Mouse (Mus musculus) heart, adult 2 months (tissue): ENCODE measurements around the gene Wnk4. TPM values are rescaled to one million over a fixed set of nuclear protein-coding genes. Genes with fewer than 3 reads are reported as not detected.
A peak's percentile ranks its signal among the peaks of the same experiment; 100 is the strongest.

Source experiments
- DNase-seq, 2 experiments: peaks; one replicate each; pipeline ENCODE4 v3.0.0; 2021
- H3K27ac ChIP-seq: fragments of 200-600 bp; 2 replicates; pipeline ENCODE4 v1.8.1; 2022
- H3K27me3 ChIP-seq: fragments of 200-500 bp; 2 replicates; pipeline ENCODE4 v1.6.1; 2012; ENCODE audit warnings: mild to moderate bottlenecking, low read length, inconsistent platforms, mixed read lengths; ENCODE audit not compliant: control insufficient read depth, insufficient read depth
- H3K36me3 ChIP-seq: fragments of 200-500 bp; 2 replicates; pipeline ENCODE4 v1.6.1; 2012; ENCODE audit warnings: low read length, inconsistent platforms; ENCODE audit not compliant: control insufficient read depth, insufficient read depth
- H3K4me1 ChIP-seq: fragments of 200-500 bp; 2 replicates; pipeline ENCODE4 v1.6.1; 2011; ENCODE audit warnings: low read length; ENCODE audit not compliant: control insufficient read depth, insufficient read depth
- H3K4me3 ChIP-seq: fragments of 200-600 bp; 2 replicates; pipeline ENCODE4 v1.8.1; 2022
- H3K79me2 ChIP-seq: fragments of 200-500 bp; replicated peaks from 2 replicates; pipeline ENCODE4 v1.6.1; 2012; ENCODE audit warnings: mild to moderate bottlenecking, inconsistent platforms, low read length, moderate library complexity, mixed read lengths; ENCODE audit not compliant: control insufficient read depth, insufficient read depth
- H3K9ac ChIP-seq: fragments of 200-500 bp; 2 replicates; pipeline ENCODE4 v1.6.1; 2012; ENCODE audit warnings: low read depth, mild to moderate bottlenecking, control low read depth, inconsistent platforms, low read length, mixed read lengths
- CTCF ChIP-seq: fragments of 200-600 bp; IDR thresholded peaks from 2 replicates; pipeline ENCODE4 v1.8.1; 2022; ENCODE audit warnings: antibody characterized with exemption, mild to moderate bottlenecking, moderate library complexity
- EP300 ChIP-seq: fragments of 200-500 bp; IDR thresholded peaks from 2 replicates; pipeline ENCODE4 v1.6.1; 2011; ENCODE audit warnings: low read depth, low read length, control low read depth; ENCODE audit not compliant: insufficient read depth
- POLR2A ChIP-seq: fragments of 200-500 bp; IDR thresholded peaks from 2 replicates; pipeline ENCODE4 v1.6.1; 2011; ENCODE audit warnings: mild to moderate bottlenecking, low read depth, low read length, control low read depth; ENCODE audit not compliant: insufficient read depth
- WGBS: fragments of 180-500 bp; shearing (Covaris S2); methylation state at CpG from one replicate; pipeline ENCODE4 v1.1.7; 2018; 5-methylcytosine and 5-hydroxymethylcytosine counted together
- intact Hi-C: fragments of 180-260 bp; cut with DNase I; formaldehyde crosslinking; loops from one replicate; pipeline ENCODE4 v1.15.1; 2025
- long read RNA-seq: library from polyadenylated mRNA; stranded (forward); transcript quantifications from one replicate; pipeline ENCODE4 v2.0.0, GENCODE M21; 2021
- polyA plus RNA-seq: library from polyadenylated mRNA; depleted of rRNA; stranded (reverse); fragments of >200 nt; gene quantifications from 2 replicates; pipeline ENCODE4 v1.2.3, GENCODE M21; 2012; rRNA removed
- total RNA-seq, 2 experiments: library from RNA; stranded (reverse); gene quantifications; 2 replicates each; pipeline ENCODE4 v1.2.3; 2021

The Wnk4 gene
- total RNA-seq (10 to 100 TPM in 1 of 2 experiments, 1 to 10 TPM in 1; 9.2 to 12.6 TPM), polyA plus RNA-seq (12.1 and 13.9 TPM in 2 replicates)
- long read RNA-seq, partial matches to known transcripts = 2 of 3 reads
- long read RNA-seq, other reads (novel, unspliced or antisense) = 1 of 3 reads

GRCm38 (mm10) chr11:101259948-101260825, at the start of gene Wnk4:
Gene Wnk4, plus strand, starts transcription at chr11:101260567.
- Histone ChIP-seq H3K4me1 (peaks cover 11% of the 10 kb centered on the region), H3K36me3 (peaks cover 5% of the 10 kb centered on the region), H3K79me2 (no peaks in the 10 kb centered on the region), H3K9ac (peak within 1 kb of the TSS; percentile 89), H3K27me3 (no peaks in the 10 kb centered on the region; the same call in 1 of the 2 replicates), H3K4me3 (peak within 1 kb of the TSS; percentile 78), H3K27ac (peak within 1 kb of the TSS; percentile 86)
- peak; percentile 11; the same call in 1 of the 2 replicates for TF ChIP-seq EP300
- peak; percentile 79 for TF ChIP-seq POLR2A
- TF ChIP-seq CTCF = no peak
- WGBS = 2% methylated on average over 43 of the region's 43 CpGs
- peak; percentile 77 to 79 for DNase-seq
- intact Hi-C loops = no loop called here

DNA sequence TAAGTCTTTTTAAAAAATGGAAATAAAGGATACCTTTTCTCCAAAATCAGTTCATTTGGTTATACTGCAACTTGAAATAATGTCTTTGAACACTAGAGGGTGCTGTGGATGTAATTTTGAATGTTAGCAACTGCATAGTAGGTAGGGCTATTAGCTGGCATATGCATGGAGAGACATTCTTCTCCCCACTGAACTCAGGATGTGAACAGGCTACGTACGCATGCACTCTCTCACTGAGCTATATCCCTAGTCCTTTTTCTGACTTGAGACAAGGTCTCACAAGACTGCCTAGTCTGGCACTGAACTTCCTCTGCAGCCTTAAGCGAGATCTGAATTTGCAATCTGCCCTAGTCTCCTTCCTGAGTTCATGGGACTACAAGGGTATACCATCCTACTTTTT, 48.4 kb upstream of the Wnk4 start:
- no peak overlapping the region for H3K9ac ChIP-seq
- no peak overlapping the region for H3K4me3 ChIP-seq
- 26% methylated on average over 3 of the region's 3 CpGs for WGBS
- H3K79me2 ChIP-seq = no peaks in the 10 kb centered on the region
- peaks cover 4% of the 10 kb centered on the region for H3K36me3 ChIP-seq
- no peak overlapping the region; the same call in 1 of the 2 replicates for H3K27ac ChIP-seq
- intact Hi-C loops = loop anchor here (1.0 to 5.0 kb wide), 3 partner anchors 36 to 185 kb away; partner anchors contain the start of gene Becn1
- TF ChIP-seq CTCF = peak; percentile 87
- peak; percentile 40; the same call in 1 of the 2 replicates for TF ChIP-seq POLR2A
- TF ChIP-seq EP300 = no peak
- no peaks in the 10 kb centered on the region for H3K27me3 ChIP-seq
- peak in 1 of 2 experiments; percentile 32 for DNase-seq
- 0 out of 2 replicates have a peak, but pooled peaks cover 2% of the 10 kb centered on the region for H3K4me1 ChIP-seq

- H3K9ac ChIP-seq = no peak overlapping the region
- 93% methylated on average over 5 of the region's 5 CpGs for WGBS
- 0 out of 2 replicates have a peak, but pooled peaks cover 1% of the 10 kb centered on the region for H3K79me2 ChIP-seq
- TF ChIP-seq CTCF (no peak), POLR2A (no peak), EP300 (no peak)
- no peaks in the 10 kb centered on the region for H3K27me3 ChIP-seq
- no peak for DNase-seq
- H3K4me3 ChIP-seq = no peak overlapping the region
- no peak overlapping the region for H3K27ac ChIP-seq
- peaks cover 4% of the 10 kb centered on the region for H3K4me1 ChIP-seq
- peaks cover 12% of the 10 kb centered on the region for H3K36me3 ChIP-seq
- intact Hi-C loops = no loop called here
Measured at GRCm38 (mm10) chr11:101216936-101217335, 43.4 kb upstream of the Wnk4 start.

- Histone ChIP-seq H3K9ac (no peak overlapping the region), H3K36me3 (peaks cover 12% of the 10 kb centered on the region), H3K27me3 (no peaks in the 10 kb centered on the region), H3K27ac (no peak overlapping the region), H3K79me2 (peaks cover 1% of the 10 kb centered on the region; the same call in 1 of the 2 replicates), H3K4me1 (peaks cover 3% of the 10 kb centered on the region), H3K4me3 (no peak overlapping the region)
- no peak for DNase-seq
- 83% methylated on average over 10 of the region's 10 CpGs for WGBS
- intact Hi-C loops = no loop called here
- TF ChIP-seq POLR2A (no peak), CTCF (no peak), EP300 (no peak)
Measured at GRCm38 (mm10) chr11:101218436-101219055, 41.8 kb upstream of the Wnk4 start.

DNA sequence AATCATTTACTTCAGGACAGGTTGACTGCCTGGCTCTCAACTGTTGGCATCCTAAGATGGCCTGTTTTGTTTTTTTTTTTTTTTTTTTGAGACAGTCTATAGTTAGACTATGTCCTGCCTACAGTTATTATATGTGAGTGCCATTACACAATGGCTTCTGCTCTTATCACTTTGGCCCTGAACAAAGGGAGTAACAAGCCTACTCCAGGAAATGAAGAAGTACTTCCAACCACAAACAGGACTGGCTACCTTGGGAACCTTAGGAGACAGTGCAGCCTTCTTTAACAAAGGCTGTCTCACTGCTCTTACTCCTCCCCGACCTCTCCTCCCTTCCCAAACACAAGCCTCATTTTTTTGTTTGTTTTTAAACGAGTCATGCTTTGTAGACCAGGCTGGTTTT, 39.5 kb upstream of the Wnk4 start:
- Histone ChIP-seq H3K4me3 (no peak overlapping the region), H3K79me2 (peaks cover 5% of the 10 kb centered on the region), H3K27me3 (no peaks in the 10 kb centered on the region), H3K27ac (peak overlapping the region; percentile 3; the same call in 1 of the 2 replicates), H3K36me3 (peaks cover 25% of the 10 kb centered on the region), H3K4me1 (peaks cover 6% of the 10 kb centered on the region), H3K9ac (no peak overlapping the region)
- TF ChIP-seq EP300 = no peak
- no peak for TF ChIP-seq CTCF
- no peak for TF ChIP-seq POLR2A
- 26% methylated on average over 2 of the region's 2 CpGs for WGBS
- no peak for DNase-seq
- intact Hi-C loops = no loop called here
